Mouse (Mus musculus) embryonic fibroblast, embryonic 13.5 days (primary cell): Measurements from ENCODE around the gene Rgs1.

Experiments
- CTCF ChIP-seq: IDR thresholded peaks from 2 replicates; pipeline ENCODE4 v1.5.1; 2011; ENCODE audit warnings: mild to moderate bottlenecking, control low read depth, low read length, moderate library complexity, borderline replicate concordance; ENCODE audit not compliant: insufficient read depth
- POLR2A ChIP-seq: IDR thresholded peaks from 2 replicates; pipeline ENCODE4 v1.6.1; 2011; ENCODE audit warnings: low read depth, mild to moderate bottlenecking, control low read depth, low read length, moderate library complexity

GRCm38 (mm10) chr1:144247382-144247781, 1.7 kb downstream of the Rgs1 start:
- no peak for TF ChIP-seq POLR2A
- no peak for TF ChIP-seq CTCF
